Mouse (Mus musculus) erythroblast, embryonic 14.5 days (primary cell): Measurements from ENCODE around the gene Irx3. TPM values are rescaled to one million over a fixed set of nuclear protein-coding genes. Genes with fewer than 3 reads are reported as not detected.

ENCODE experiments used
- H3K27me3 ChIP-seq: 2 replicates; pipeline ENCODE4 v1.6.1; 2012; ENCODE audit warnings: inconsistent platforms; ENCODE audit not compliant: control insufficient read depth
- H3K36me3 ChIP-seq: 2 replicates; pipeline ENCODE4 v1.6.1; 2012; ENCODE audit warnings: mild to moderate bottlenecking, inconsistent platforms; ENCODE audit not compliant: control insufficient read depth
- H3K4me1 ChIP-seq: 2 replicates; pipeline ENCODE4 v1.6.1; 2012; ENCODE audit warnings: inconsistent platforms; ENCODE audit not compliant: control insufficient read depth
- H3K4me3 ChIP-seq: replicated peaks from 2 replicates; pipeline ENCODE3; 2012; ENCODE audit warnings: moderate library complexity, mild to moderate bottlenecking, inconsistent platforms
- H3K9me3 ChIP-seq: 2 replicates; pipeline ENCODE4 v1.6.1; 2012; ENCODE audit warnings: low read length, inconsistent platforms, mixed read lengths; ENCODE audit not compliant: control insufficient read depth
- GATA1 ChIP-seq: IDR thresholded peaks from 2 replicates; pipeline ENCODE4 v1.6.1; 2012; ENCODE audit warnings: low read length, inconsistent platforms, mixed read lengths
- TAL1 ChIP-seq: IDR thresholded peaks from 3 replicates; pipeline ENCODE4 v1.6.1; 2012; ENCODE audit warnings: low read length, inconsistent platforms, mixed read lengths
- polyA plus RNA-seq: library from polyadenylated mRNA; stranded (reverse); fragments of >175 nt; gene quantifications from 2 replicates; pipeline ENCODE4 v1.2.3, GENCODE M21; 2012

Gene Irx3
- polyA plus RNA-seq, result not detected in 2 replicates

- H3K9me3 ChIP-seq, result no peaks in the 10 kb centered on the region; the same call in 1 of the 2 replicates
- H3K36me3 ChIP-seq, result no peaks in the 10 kb centered on the region
- no peaks in the 10 kb centered on the region for H3K4me1 ChIP-seq
- no peak for TF ChIP-seq GATA1
- TF ChIP-seq TAL1, result no peak
- peak within 1 kb of the TSS; percentile 9 for H3K4me3 ChIP-seq
- H3K27me3 ChIP-seq, result peaks cover 100% of the 10 kb centered on the region
These were observed at the start of gene Irx3 for GRCm38 (mm10) chr8:91801839-91802238. Gene Irx3, minus strand, starts transcription at chr8:91802067.

GRCm38 (mm10) chr8:91851359-91851758 lies 49.5 kb upstream of the Irx3 start:
- Histone ChIP-seq H3K9me3 (no peaks in the 10 kb centered on the region), H3K27me3 (peaks cover 2% of the 10 kb centered on the region; the same call in 1 of the 2 replicates), H3K36me3 (no peaks in the 10 kb centered on the region), H3K4me3 (no peak overlapping the region), H3K4me1 (no peaks in the 10 kb centered on the region)
- TF ChIP-seq TAL1, result no peak

- no peaks in the 10 kb centered on the region for H3K9me3 ChIP-seq
- H3K4me3 ChIP-seq, result no peak overlapping the region
- TF ChIP-seq TAL1 (no peak), GATA1 (no peak)
- H3K4me1 ChIP-seq, result no peaks in the 10 kb centered on the region
- H3K36me3 ChIP-seq, result no peaks in the 10 kb centered on the region
- no peaks in the 10 kb centered on the region for H3K27me3 ChIP-seq
These were observed 48.1 kb upstream of the Irx3 start for GRCm38 (mm10) chr8:91849984-91850383.

- no peaks in the 10 kb centered on the region for H3K9me3 ChIP-seq
These were observed 47.7 kb upstream of the Irx3 start for GRCm38 (mm10) chr8:91849529-91849928.

GRCm38 (mm10) chr8:91845641-91846040 lies 43.8 kb upstream of the Irx3 start:
- H3K4me3 ChIP-seq, result no peak overlapping the region

More at GRCm38 (mm10) chr8:91849529-91849928, 47.7 kb upstream of the Irx3 start:
- Histone ChIP-seq H3K27me3 (no peaks in the 10 kb centered on the region), H3K4me3 (no peak overlapping the region), H3K36me3 (no peaks in the 10 kb centered on the region), H3K4me1 (no peaks in the 10 kb centered on the region)
- TF ChIP-seq GATA1, result no peak
- TF ChIP-seq TAL1, result no peak

GRCm38 (mm10) chr8:91837131-91837530 lies 35.3 kb upstream of the Irx3 start:
- Histone ChIP-seq H3K36me3 (no peaks in the 10 kb centered on the region), H3K27me3 (peaks cover 3% of the 10 kb centered on the region), H3K9me3 (no peaks in the 10 kb centered on the region), H3K4me1 (no peaks in the 10 kb centered on the region), H3K4me3 (no peak overlapping the region)
- no peak for TF ChIP-seq TAL1
- TF ChIP-seq GATA1, result no peak

More at GRCm38 (mm10) chr8:91845641-91846040, 43.8 kb upstream of the Irx3 start:
- Histone ChIP-seq H3K4me1 (no peaks in the 10 kb centered on the region), H3K36me3 (no peaks in the 10 kb centered on the region), H3K9me3 (no peaks in the 10 kb centered on the region; the same call in 1 of the 2 replicates), H3K27me3 (no peaks in the 10 kb centered on the region; the same call in 1 of the 2 replicates)
- TF ChIP-seq TAL1, result no peak
- no peak for TF ChIP-seq GATA1

GRCm38 (mm10) chr8:91836685-91837084 lies 34.8 kb upstream of the Irx3 start:
- no peaks in the 10 kb centered on the region for H3K36me3 ChIP-seq
- TF ChIP-seq TAL1, result no peak
- TF ChIP-seq GATA1, result no peak
- no peaks in the 10 kb centered on the region for H3K4me1 ChIP-seq
- no peaks in the 10 kb centered on the region for H3K9me3 ChIP-seq
- no peak overlapping the region for H3K4me3 ChIP-seq
- H3K27me3 ChIP-seq, result peaks cover 3% of the 10 kb centered on the region

GRCm38 (mm10) chr8:91827661-91828060 lies 25.8 kb upstream of the Irx3 start:
- no peak for TF ChIP-seq TAL1
- no peak for TF ChIP-seq GATA1
- Histone ChIP-seq H3K4me1 (no peaks in the 10 kb centered on the region), H3K9me3 (no peaks in the 10 kb centered on the region)

GRCm38 (mm10) chr8:91827192-91827591 lies 25.3 kb upstream of the Irx3 start:
- no peaks in the 10 kb centered on the region for H3K9me3 ChIP-seq
- H3K4me1 ChIP-seq, result no peaks in the 10 kb centered on the region
- TF ChIP-seq TAL1, result no peak
- TF ChIP-seq GATA1, result no peak
- no peaks in the 10 kb centered on the region for H3K36me3 ChIP-seq
- H3K4me3 ChIP-seq, result no peak overlapping the region
- H3K27me3 ChIP-seq, result no peaks in the 10 kb centered on the region

More at GRCm38 (mm10) chr8:91827661-91828060, 25.8 kb upstream of the Irx3 start:
- Histone ChIP-seq H3K4me3 (no peak overlapping the region), H3K27me3 (no peaks in the 10 kb centered on the region), H3K36me3 (no peaks in the 10 kb centered on the region)

GRCm38 (mm10) chr8:91823357-91823756 lies 21.5 kb upstream of the Irx3 start:
- H3K4me1 ChIP-seq, result no peaks in the 10 kb centered on the region
- TF ChIP-seq TAL1, result no peak
- TF ChIP-seq GATA1, result no peak

More at GRCm38 (mm10) chr8:91823357-91823756, 21.5 kb upstream of the Irx3 start:
- no peak overlapping the region for H3K4me3 ChIP-seq
- H3K9me3 ChIP-seq, result no peaks in the 10 kb centered on the region
- peaks cover 5% of the 10 kb centered on the region; the same call in 1 of the 2 replicates for H3K27me3 ChIP-seq
- H3K36me3 ChIP-seq, result no peaks in the 10 kb centered on the region
